Mouse (Mus musculus) gastrocnemius, adult 18-20 months (tissue): ENCODE measurements around the gene Tns1. TPM values are rescaled to one million over a fixed set of nuclear protein-coding genes. Genes with fewer than 3 reads are reported as not detected.

Source experiments
- DNase-seq: peaks from one replicate; pipeline ENCODE4 v3.0.0; 2021; ENCODE audit warnings: low spot score
- total RNA-seq, 2 experiments: library from RNA; stranded (reverse); gene quantifications; 2 replicates each; pipeline ENCODE4 v1.2.3; 2021

Gene Tns1
- total RNA-seq, 2 experiments from 2014 or later: 226 to 298 TPM

DNA sequence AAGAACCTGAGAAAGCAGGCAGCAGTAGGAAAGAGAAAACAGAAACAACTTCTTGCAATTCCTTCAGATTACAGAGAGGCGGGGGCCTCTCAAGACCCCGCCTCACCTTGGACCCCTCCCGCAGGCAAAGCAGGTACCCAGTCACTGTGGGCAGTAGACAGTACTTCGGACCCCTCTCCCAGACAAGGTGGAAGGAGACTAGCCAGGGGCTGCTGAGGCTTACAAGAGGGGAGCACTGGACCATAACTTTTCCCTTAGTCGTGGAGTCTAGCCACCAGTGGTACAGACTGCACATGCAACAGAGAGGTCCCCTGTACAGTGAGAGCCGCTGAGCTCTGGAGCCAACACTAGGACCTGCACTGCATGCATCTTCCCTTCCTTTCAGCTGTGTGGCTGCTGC is 64.2 kb downstream of the Tns1 start:
- DNase-seq: no peak

DNA sequence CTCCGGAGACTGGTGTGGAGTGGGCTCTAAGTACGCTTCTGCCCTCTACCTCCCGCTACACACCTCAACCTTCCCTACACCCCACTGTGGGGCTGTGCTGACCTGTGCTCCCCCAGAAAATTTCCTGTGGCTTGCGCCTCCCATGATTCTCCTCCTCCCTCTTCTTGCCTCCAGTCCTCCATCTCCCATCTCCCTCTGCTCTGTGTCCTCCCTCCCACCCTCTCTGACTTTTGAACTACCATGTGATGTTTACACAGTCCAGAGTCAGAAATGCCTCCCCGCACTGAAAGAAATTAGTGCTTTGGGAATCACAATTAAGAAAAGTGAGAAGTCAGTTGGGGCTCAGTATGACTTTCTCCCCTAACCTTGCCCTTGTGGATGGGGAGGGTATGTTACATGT is 64.7 kb downstream of the Tns1 start:
- no peak for DNase-seq

DNA sequence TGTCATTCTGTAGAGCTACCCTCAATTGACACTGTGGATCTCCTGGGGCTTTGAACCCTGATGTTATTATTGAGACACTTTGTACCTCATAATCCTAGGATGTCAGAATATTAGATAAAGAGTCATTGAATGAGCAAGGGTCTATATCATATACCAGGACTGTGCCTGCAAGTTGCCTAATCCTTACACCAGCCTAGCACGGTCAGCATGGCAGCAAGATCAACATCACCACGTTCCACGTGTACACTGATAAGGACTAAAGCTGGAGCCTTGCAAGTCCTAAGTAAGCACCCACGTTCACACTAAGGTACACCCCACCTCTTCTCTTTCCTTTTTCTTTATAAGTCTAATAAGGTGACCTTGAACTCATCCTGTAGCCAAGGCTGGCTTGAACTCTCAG is 65.5 kb downstream of the Tns1 start:
- no peak for DNase-seq

DNA sequence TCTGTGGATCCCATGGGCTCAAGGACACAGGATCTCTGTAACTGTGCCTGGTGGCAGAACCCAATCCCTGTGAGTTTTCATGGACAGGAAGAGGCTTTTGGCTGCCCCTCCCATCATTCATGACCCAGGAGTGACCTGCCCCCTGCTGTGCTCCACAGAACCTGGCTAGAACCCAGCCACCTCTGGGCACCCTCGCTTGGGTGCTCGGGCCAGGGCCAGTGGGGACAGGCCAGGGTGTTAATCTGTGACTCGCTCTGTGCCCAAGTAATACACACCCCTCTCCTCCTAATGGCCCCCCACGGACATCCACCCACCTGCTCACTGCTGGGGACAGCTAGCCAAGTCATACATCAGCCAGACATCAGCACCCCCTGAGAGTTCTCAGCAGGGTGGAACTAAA is 65.9 kb downstream of the Tns1 start:
- no peak for DNase-seq

DNA sequence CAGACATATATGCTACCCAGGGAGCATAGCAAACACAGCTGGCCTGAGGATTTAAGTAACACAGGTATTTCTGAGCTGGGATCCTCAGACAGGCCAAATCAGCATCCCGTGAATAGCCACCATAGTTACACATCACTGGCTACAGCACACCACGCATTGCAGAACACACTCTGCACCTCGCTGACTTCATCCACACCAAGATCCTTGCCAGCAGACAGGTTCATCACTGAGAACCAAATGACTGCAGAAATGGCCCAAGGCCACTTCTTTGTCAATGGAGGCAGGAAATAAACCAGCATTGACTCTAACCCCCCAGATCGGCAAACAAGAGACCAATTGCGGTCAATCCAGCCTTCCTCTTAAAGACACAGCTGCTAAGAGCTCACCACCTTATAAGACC is 66.7 kb downstream of the Tns1 start:
- DNase-seq: no peak

DNA sequence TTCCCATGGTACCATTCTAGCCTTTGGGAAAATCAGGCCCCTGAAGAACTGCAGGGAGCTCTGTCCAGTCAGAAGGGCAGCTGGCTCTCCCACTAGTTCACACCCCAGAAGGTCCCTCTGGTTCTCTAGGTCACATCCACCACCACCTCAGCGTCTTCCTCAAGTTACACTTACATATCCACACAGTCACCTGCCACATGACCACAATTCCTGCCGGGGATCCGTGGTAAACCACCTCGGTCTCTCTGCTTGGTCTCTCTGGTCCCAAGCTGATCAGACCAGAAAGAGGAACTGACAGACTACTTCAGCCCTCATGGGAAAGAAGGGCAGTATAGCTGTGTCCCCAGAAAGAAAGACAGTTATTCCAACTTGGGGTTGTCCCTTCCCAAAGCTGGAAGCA is 68.7 kb downstream of the Tns1 start:
- no peak for DNase-seq

DNA sequence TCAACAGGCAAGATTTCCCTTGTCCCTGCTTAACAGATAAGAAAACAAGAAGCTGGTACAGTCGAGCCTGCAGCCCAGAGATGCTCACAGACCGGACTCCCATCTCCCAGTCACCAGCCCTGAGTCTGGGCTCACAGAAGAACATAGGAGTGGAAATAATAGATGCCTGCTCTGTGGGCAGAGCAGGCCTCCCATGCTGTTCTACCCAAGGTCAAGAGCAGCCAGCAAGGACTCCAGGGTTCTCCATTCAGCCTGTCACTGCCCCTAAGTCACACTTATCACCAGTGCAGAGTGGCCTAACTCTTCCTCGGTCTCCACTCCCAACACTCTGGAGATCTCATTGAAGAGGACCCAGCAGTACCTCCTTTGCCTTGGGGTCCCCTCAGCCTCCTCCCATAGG is 69.8 kb downstream of the Tns1 start:
- DNase-seq: no peak

DNA sequence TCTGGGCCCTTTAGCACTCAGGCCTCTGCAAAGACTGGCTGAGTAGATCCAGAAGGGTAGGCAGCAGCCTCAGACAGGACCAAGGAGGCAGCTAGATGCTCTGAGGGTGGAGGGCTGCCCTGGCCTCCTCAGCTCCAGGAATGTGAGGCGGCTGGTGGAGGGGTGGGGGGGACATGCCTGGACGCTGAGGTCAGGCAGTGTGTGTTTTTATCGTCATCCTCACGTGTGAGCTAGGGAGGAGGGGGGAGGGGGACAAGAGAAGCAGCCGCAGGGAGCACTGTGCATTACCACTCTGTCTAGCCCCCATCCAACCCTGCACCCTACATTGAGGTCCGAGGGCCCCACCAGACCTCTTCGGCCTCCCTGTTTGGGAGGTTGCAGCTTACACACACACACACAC is 70.2 kb downstream of the Tns1 start:
- DNase-seq: no peak

DNA sequence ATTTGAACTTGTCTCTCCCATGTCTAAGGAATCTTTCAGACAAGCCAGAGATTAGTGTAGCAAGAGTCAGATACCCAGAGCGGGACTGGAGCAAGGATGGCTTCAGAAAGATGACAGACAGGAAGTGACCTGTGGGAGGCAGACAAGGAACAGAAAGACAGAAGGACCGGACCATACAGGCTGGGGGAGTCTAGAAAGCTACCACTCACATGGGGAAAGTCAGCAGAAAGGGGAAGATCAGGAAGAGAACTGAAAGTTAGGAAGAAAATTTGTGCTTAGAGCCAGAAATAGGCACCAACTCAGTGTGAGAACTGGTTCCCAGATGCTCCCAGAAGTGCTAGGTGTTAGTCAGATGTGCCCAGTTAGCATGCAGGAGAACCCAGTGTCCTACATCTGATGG is 71.2 kb downstream of the Tns1 start:
- no peak for DNase-seq

DNA sequence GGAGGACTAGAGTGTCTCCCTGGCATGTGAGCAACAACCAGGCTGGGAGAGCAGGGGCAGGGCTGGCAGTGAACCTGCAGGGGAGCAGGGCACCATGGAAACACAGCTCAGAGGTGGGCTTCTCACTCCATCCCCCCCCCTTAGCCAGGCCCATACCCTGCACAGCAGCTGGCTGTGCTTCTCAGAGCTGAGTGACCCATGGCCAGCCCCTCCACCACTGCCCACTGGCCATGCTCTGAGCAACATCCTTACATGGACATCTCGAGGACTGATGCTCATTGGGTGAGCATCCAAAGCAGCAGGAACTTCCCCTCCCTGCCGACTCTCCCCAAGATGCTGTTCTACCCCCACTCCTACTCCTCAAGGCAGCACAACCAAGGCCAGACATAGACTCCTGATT is 72.9 kb downstream of the Tns1 start:
- DNase-seq: no peak

DNA sequence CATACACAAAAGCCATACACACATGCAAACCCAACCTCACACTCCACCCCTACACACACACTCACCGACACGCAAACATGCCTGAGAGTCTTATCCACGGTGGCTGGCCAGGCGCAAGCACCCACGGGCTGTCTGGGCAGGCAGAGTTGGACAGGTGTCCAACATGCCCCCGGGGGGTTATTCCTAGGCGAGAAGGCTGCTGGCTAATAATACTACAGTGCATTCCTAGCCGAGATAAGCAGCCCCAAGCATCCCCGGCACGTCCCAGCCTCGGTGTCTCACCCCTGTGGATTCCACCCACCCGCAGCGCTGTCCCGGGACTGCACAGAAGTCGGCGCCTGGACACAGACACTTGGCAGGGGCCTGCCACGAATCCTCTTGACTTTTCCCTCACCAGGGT is 74.8 kb downstream of the Tns1 start:
- DNase-seq: no peak

DNA sequence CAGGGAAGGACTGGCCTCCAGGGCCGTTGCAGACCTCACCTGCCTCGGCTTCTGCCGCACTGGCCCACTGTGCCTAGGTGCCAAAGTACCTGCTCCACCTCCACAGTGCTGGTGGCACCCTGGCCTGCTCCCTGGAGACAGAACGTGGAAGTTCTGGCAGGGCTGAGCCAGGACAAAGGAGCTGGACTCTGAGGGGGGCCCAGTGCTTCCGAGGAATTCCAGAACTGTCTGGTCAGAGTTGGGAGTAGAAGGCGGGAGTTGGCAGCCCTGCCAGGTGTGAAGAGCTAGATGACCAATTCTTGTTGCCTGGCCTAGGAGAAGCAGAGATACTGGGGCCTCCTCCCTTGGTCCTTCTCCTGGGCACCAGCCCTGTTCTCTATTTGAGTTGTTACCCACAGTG is 76.5 kb downstream of the Tns1 start:
- DNase-seq: no peak

DNA sequence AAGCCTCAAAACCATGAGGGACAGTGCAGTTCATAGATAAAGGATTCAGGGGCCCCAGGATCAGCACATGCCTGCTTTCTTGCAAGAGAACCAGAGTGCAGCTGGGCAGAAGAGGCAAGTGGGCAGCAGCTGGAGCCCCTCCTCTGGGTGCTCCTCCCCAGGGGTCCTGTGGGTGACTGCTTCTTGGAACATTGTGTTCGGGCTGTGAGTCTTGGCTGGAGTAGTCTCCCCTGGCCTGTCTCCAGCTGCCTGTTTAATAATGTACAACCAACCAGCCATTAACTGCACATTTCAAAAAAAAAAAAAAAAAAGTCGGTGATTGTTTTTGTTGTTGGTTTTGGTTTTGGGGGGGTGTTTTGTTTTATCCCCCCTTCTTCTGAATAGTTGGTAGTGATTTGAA is 76.9 kb downstream of the Tns1 start:
- no peak for DNase-seq

DNA sequence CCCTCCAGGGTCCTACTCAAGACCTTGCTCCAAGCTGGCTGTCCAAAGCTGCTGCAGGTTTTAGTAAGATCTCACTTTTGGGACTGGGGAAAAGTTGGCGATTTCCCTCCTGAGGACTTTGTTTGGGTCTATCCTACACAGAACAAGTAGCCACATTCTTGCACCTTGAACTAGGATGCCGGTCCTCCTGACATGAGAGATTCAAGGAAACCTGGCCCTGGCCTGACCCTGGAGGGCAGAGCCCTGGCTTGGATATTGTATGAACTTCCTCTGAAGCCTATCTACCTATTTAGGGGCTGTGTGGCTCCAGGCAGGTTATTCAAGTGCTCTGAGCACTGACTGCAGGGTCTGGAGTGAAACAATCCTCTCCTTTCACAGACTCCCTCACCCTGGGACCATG is 79.2 kb downstream of the Tns1 start:
- no peak for DNase-seq

DNA sequence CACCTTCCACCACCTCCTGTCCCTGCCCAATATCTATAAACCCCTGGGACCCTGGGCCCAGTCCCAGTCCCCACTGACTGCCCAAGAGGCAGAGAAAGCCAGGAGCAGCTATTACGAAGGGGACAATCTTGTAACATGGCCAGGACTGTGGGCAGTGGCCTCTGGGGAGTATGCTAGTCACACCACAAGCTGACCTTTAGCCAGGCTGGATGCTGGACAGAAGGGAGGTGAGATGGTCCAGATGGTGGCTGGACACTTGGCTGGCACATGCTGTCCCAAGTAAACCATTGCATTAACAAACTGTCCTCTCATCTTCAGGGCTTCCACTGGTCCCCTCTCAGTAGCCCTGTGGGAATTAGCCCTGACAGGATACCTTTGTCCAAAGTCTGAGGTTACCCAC is 79.8 kb downstream of the Tns1 start:
- peak; percentile 74 for DNase-seq

DNA sequence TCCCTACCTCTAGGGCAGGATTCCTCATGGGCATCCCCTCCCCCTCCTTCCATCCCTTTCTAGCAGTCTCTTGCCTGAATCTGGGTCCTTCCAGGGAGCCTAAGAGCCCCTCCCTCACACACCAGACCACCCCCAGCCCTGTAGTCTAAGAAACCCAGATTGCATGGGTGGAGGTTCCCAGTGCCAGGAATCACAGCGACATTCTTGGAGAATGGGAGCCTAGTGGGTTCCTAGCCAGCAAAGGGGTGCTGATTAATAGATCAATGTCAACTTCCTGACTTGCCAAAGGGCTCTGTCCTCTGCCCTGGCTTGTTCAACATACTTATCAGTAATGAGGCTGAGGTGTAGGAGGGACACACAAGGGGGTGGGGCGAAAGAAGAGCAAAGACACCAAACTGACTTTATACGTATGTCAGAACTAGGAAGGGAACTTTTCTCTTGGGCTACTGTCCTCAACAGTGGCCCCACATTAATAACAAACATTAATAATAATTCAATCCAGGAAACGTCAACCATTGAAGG is 80.6 kb downstream of the Tns1 start:
- no peak for DNase-seq

DNA sequence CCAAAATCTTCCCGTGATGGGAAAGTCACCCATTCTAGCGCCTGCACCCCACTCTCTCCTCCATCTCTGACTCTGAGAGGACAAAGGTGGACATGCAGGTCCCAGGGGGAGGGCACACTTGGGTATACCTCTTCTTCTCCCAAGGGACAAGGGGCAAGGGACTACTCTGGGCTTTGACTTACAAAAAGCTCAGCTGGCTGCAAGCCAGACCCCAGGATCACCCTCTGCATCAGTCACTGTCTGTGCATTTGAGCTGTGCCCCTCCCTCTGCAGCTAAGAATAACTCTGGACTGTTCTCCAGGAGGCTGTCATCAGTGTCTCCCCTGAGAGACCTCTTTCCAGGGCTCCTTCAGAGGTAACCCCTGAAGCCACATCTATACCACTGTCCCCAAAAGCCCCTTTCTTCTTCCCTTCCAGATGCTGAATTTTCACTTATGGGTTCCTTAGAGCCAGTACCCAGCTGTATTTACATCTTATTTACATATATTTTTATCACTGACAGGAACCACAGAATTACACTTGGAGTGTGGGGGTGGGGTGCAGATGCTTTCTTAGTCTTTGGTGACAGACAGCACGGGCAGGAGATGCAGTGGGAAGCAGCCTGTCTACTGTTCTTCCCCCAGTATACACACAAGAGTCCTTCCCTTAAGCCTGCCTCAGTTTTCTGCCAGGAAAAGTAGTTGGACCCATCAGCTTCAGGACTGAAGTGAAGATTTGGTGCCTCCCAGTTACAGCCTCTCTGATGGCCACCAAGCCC is 81.4 kb downstream of the Tns1 start:
- DNase-seq: peak; percentile 64

DNA sequence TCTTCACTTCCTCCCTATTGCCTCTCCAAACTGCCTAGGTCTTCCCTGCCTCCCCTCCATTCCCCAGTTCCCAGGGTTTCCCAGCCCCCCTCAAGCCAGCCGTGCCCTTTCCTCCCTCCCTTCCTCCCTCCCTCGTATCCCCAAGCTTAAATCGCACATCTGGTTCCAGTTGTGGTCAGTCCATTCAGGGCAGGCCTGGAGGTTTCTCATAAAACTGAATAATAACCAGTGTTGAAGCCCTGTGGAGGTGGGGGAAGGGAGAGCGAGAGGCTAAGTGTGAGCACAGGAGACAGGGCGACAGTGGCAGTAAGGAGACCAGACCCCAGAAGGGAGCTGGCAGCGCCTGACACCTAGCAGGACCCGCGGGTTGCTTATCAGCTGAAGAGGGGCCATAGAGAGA is 82.6 kb downstream of the Tns1 start:
- DNase-seq: no peak

DNA sequence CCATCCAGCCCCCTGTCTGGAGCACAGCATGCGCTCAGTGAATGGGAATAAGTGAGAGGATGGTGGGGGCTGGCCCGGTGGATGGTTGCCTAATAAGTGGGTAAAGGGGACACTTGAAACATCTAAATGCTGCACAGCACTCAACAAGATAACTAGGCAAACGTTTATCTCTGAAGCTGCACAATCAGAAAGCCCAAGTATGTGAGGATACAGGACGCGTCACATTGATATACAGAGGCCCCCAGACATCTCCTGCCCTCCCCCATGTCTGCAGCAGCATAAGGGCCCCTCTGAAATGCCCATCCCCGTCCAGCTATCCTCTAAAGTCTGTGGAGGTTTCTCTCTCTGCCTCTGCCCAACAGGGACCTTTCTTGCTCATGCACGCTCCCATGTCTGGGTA is 83.1 kb downstream of the Tns1 start:
- no peak for DNase-seq

DNA sequence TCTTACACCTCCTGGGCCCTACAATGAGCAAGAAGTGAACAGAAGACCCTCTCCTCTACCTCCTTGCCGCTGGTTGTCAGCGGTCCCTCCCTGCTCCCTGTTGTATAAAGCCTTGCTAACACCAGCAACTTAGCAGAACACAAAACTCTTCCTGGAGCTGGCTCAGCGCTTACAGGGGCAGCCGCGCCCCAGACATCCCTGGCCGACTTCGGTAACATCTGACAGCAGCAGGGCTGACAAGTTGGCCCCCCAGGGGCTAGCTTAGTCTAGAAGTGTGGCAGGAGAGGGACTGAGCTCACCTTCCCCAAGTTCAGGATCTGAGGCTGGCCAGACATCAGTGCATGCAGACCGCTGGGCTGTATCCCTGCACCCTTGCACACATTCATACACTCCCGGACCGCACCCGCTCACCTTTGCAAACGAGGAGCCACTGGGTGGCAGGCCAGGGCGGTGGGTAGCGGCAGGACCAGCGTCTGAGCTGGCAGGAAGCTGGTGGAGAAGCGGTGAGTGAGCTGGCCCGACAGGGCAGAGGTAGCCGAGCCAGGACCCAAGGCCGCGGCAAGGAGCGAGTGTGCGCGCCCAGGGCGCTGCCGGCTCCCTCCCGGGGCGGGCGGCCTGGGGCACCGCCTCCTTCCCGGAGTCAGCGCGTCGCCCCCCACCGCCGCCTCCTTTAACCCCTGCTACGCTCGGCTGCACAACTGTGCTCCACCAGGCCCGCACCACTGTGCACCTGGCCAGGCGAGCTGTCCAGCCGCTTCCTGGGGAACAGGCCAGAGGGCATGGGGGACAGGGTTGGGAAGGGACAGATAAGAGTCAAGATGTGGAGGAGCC is 87.5 kb downstream of the Tns1 start:
- DNase-seq: no peak

DNA sequence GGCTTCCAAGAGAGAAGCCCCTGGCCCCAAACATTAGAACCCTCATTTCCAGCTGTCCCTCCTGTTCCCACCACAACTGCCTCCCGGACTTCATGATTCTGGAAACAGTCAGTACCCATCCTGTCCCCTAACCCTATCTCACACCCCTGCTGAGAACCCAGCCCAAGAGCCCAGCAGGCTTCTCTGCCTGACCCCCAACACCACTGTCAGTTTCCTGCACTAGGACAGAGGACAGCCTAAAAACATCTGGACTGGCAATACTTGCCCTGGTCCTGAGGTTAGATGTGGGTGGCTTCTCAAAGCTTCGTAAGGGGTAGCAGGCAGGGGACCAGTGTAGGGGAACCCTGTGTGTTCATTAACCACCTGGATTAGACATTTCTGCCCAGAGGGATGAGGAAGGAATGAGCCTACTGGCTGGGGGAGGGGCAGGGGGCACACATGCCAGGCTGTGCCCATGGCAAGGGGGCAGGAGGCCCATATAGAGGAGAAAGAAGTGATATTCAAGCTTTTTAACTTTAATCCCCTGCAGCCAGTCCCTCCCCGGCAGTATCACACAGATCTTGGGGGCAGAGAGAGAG is 88.2 kb downstream of the Tns1 start:
- no peak for DNase-seq

DNA sequence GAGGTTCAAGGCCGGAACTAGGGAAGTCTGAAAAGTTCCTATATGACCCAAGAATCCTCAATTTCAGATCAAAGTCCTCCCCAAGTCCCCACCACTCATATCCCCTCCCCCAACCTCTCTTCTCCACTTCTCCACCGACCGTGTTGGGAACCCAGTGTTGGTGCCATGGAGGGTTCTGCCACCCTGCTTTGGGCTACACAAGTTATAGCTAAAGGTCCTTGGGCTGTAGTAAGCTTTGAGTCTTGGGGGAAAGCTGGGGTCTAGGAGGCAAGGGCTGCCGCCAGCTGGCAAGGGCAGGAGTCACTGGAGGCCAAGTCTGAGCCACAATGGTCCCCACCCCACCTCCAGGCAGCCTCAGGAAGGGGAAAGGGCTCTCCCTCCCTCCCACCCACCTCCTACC is 88.8 kb downstream of the Tns1 start:
- no peak for DNase-seq

DNA sequence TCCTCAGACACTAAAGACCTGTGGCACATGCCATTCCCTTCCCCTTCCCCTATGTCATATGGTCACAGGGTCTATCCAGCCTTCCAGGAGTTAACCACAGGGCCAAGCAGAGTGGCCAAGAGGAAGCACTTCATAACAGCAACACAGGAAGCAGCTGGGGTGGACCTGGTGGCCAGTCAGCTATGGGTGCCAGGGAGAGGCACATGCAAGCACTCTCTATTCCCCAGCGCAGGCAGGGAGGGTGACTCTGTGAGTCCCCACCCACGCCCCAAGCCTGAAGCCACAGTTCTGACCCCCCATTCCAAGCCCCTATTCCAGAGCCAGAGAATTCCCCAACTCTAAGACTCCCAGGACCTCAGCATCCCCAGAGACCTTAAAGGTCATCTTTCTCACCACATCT is 89.5 kb downstream of the Tns1 start:
- DNase-seq: no peak
